Mouse (Mus musculus) heart, postnatal 10 days (tissue): ENCODE measurements around the gene Banf1. TPM values are rescaled to one million over a fixed set of nuclear protein-coding genes. Genes with fewer than 3 reads are reported as not detected.
"Not testable (repeated sequence)": the region's sequence is repeated elsewhere in the genome, so short reads cannot be mapped to it uniquely, and the experiment has no call there.

Source experiments
- DNase-seq, 2 experiments: peaks; one replicate each; pipeline ENCODE4 v3.0.0; 2021
- intact Hi-C: fragments of 180-260 bp; cut with DNase I; formaldehyde crosslinking; loops from one replicate; pipeline ENCODE4 v1.15.1; 2025
- total RNA-seq, 2 experiments: library from RNA; stranded (reverse); gene quantifications; 2 replicates each; pipeline ENCODE4 v1.2.3; 2021

Gene Banf1
- total RNA-seq, 2 experiments from 2014 or later = 173 to 178 TPM

DNA sequence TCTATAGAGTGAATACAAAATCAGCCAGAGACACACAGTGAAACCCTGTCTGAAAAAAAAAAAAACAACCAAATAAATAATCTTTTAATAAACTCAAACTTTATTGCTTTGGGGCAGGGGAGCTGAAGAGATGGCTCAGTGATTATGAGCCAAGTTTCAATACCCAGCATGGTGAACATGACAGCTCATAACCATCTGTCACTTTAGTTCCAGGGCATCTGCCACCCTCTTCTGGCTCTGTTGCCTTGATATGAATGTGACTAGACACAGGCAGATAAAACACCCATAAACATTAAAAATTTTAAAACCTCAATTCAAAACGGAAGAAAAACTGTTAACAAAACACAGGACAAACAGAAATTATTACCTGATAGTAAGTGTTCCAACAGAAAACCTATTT, 10.5 kb upstream of the Banf1 start:
- intact Hi-C loops = no loop called here
- no peak for DNase-seq

GRCm38 (mm10) chr19:5374748-5375147, 7.8 kb upstream of the Banf1 start:
- DNase-seq = no peak
- intact Hi-C loops = no loop called here

- no peak for DNase-seq
- intact Hi-C loops = no loop called here
Observed at GRCm38 (mm10) chr19:5374177-5374576, 7.2 kb upstream of the Banf1 start.

DNA sequence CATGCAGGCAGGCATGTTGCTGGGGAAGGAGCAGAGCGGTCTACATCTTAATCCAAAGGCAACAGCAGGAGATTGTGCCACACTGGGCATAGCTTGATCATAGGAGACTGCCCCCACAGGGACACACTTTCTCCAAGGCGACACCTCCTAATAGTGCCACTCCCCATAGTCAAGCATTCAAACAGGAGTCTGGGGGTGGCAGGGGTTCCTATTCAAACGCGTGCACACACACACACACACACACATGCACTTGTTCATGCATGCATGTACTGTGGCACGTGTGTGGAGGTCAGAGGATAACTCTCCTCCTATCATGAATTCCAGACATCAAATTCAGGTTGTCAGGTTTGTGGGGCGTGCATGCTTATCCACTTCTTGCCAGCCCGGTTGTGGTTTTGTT, 5.8 kb upstream of the Banf1 start:
- intact Hi-C loops = no loop called here
- no peak for DNase-seq

GRCm38 (mm10) chr19:5370932-5371331, 4.0 kb upstream of the Banf1 start:
- no peak for DNase-seq
- intact Hi-C loops = no loop called here

DNA sequence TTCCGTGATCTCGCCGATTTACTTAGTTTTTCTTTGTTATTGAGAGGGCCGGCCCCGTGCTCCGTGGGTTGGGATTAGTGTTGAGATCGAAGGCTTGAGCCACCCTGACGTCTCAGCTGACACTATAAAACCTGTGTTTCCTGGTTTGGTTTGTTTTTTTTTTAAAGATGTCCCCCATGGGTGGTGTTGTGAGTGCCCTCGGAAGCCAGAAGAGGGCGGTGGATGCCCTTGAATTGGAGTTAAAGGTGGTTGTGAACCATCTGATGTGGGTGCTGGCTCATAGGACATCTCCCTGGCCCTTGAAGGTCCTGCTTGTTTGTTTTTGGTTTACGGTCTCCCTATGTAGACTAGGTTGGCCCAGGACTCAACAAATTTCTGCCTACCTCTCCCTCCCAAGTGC, 487 bp upstream of the Banf1 start:
- intact Hi-C loops = loop anchor here (2.0 to 5.0 kb wide), 2 partner anchors 61 to 120 kb away; partner anchors contain the start of gene Mus81
- DNase-seq = no peak

DNA sequence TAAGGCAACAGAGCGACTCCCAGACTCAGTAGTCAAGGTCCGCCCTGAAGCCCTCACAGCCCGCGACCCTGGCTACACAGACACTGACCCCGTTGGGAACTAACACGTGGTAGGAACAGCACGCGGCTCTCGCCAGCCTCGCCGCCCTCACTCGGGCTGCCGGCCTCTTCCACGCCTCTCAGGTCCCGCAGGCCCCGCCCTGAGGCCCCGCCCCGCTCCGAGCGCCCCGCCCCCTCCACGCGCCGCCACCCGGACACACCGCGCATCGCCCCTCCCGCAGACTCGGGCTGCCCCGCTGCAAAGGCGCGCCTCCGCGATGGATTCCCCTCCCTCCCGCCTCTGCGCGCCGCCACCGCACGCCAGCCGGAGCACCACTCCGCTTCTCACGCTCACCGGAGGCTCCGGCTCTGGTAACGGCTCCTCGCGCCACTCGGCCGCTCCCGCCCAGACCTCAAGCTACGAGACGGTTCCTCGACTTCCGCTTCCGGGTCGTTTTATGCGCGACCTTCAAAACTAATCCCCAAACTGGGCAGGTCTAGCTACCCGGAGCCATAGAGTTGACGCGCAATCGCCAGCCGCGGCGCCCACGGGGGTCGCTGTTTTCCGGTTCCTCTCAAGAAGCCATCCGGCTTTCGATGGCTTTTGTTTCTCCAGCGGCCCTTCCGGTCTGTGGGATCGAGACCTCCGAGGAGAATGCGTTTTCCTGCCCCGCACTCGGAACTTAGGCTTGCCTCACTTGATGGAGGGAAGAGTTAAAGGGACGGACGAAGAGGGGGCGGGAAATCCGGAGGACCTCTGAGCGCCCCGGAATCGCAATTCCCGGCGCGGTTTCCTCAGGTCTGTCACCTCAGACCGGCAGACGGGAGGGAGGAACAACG, 554 bp downstream of the Banf1 start, which contains the start of gene Eif1ad:
Gene Eif1ad, plus strand, starts transcription at position 567 of the 878 bp plus-strand sequence.
- intact Hi-C loops = loop anchor here (1.0 to 5.0 kb wide), 3 partner anchors 22 to 121 kb away; partner anchors contain the start of genes Mus81 and Sart1

DNA sequence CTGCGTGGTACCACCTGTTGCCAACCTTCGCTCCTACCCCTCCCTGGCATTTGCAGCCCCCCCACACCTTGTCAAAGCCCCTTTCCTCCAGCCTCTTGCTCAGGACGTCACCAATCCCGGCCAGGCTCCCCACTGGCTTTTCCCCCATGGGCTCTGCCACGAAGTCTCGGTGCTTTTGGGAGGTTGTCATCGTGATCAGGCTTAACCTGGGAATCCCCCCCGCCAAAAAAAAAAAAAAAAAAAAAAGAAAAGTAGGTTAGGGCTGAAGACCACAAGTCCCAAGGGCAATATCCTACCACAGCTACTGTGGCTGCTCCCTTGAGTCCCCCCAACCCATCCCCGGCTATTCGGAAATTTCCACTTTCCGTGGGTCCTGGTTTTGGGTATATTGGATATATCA, 1.2 kb downstream of the Banf1 start:
- no peak for DNase-seq
- intact Hi-C loops = loop anchor here (1.0 to 5.0 kb wide), 3 partner anchors 23 to 122 kb away; partner anchors contain the start of genes Mus81 and Sart1

More for the DNA sequence above, 554 bp downstream of the Banf1 start, which contains the start of gene Eif1ad:
- DNase-seq = peak; percentile 97 to 98

DNA sequence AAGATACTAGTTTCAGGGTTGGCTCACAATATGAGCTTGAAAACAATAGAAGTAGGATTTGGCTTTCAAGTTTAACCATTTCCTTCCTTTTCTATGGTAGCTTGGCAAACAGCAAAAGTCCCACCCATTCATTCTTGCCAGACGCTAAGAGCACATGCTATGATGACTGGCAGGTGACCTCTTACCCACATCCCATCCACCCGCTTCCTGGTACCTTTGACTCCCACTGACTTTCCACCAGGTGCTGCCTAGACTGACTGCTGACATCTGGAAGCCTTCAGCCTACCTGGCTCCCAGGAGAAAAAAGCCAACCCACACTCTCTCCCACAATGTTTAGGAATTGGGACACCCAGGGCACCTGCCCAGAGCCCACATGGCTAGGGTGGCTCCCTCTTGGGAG, 2.8 kb downstream of the Banf1 start:
- intact Hi-C loops = no loop called here
- DNase-seq = no peak

DNA sequence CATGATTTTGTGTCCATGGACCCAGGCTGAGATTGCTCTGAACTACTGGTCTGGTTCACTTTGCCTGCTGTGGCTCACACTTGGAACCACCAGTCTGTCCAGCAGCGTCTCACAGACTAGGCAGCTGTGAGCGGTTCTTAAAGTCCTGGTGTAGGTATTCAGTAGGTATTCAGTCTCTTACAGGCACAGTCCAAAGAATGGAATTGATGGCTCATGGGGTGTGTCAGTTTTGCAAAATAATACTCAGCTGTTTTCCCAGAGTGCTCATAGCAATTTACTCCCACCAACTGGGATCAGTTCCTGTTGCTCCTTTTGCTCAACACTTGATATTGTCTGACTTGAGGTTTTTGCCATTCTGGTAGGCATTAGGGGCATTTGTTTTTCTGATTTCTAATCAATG, 4.8 kb downstream of the Banf1 start:
- intact Hi-C loops = no loop called here
- DNase-seq = no peak

DNA sequence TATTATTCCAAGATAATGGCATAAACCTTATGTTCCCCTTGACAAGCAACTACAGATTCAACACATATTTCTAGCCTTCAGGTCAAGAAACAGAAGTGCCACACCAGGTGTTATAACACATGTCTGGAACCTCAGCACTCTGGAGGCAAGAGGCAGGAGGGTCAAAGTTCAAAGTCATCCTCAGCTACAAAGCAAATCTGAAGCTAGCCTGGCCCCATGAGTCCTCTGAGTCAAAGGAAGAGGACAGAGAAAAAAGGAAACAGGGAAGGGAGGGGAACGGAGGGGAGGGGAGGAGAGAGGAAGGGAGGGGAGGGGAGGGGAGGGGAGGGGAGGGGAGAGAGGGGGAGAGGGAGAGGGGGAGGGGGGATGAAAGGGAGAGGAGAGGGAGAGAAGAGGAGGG, 10.9 kb downstream of the Banf1 start:
- intact Hi-C loops = no loop called here
- DNase-seq = no peak

DNA sequence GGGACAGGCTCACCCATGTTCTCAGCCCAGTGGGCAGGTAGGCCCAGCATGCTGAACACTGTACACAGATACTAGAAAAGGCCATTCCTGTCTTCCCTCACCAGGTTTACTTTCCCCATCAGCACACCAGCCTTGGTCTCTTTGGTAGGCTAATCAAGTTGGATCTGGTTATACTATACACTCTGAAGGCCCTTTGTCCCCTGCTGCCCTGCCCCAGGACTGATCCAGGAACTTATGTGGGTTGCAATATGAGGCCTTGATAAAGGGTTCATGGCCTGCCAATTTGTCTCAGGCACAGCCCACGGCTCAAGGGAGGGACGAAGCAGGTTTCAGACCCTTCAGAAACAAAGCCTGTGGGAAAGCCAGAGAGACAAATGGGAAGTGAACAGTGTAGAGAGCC, 13.4 kb downstream of the Banf1 start:
- intact Hi-C loops = no loop called here
- DNase-seq = no peak

DNA sequence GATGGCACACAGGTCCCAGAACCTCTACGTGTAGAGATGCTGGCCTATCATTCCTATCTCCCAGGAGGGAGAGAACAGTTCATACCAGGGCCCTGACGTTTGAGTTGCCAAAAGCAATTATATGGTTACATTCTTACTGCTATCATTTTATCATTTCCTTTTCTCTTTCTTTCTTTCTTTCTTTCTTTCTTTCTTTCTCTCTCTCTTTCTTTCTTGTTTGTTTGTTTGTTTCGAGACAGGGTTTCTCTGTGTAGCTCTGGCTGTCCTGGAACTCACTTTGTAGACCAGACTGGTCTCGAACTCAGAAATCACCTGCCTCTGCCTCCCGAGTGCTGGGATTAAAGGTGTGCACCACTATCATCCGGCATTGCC, 17.5 kb downstream of the Banf1 start, which contains the start of gene Cst6:
Gene Cst6, minus strand, starts transcription at position 73 of the 372 bp plus-strand sequence.
- intact Hi-C loops = loop anchor here (5.0 kb wide), 1 partner anchor 157 kb away; no protein-coding TSS in a partner anchor

DNA sequence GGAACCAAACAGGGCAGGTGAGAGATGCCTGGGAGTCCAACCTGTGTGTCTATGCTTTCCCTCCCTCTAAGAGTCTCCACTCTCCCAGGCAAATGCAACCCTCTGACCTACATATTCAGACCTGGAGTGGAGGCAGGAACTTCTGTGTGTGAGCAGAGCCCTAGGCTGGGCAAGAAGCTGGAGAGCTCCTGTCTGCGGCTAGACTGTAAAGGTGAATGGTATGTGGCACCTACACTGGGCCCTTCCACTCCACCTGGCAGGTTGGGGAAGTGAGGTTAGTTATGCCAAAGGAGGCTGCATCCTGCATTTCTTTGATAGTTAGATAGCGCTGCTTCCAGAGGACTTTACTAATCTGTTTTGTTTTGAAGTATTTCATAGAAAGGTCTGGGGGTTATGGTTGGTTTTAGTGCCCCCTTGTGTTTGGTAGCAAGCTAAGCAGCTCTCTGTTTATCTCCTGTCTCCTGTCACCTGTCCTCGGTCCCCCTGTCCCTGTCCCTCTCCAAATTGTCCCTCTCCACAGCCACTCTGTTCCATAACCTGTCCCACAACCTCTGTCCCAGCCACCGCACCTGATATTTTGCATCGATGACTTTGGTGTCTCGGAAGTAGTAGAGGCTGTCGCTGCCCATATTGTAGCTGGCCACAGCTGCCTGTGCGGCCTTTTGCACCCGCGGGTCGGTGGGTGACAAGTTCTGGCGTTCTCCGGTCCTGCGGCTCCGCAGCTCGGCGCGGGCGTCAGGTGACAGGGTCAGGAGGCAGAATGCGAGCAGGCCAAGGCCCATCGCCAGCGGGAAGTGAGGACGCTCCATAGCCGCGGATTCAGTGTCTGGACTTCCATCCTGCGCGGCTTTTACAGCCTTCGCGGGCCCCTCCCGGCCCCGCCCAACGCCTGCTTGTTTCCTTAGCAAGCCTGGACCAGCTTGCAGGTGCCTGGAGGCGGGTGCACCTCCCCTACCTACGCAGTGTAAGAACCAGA, 18.2 kb downstream of the Banf1 start:
- peak; percentile 35 to 46 for DNase-seq
- intact Hi-C loops = loop anchor here (1.0 to 5.0 kb wide), 3 partner anchors 11 to 157 kb away; no protein-coding TSS in a partner anchor

More for the DNA sequence above, 17.5 kb downstream of the Banf1 start, which contains the start of gene Cst6:
- not testable (repeated sequence) for DNase-seq

DNA sequence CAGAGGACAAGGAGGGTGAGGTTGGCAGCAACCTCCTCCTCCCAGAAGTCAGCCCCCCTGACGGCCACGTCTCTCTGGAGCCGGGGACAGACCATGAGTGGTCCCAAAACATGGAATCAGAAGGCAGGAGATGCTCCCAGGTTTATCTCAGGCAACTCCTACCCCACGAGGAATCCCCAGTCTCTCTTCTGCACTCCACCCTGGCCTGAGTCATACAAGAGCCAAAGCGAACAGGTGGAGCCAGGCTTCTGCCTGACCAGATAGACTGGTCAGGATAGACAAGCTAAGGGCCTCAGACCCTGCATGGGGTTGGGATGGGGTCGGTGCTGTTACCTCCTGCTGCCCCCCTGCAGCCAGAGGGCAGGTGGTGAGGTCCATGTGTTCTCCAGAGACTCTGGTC, 18.9 kb downstream of the Banf1 start:
- intact Hi-C loops = loop anchor here (1.0 to 5.0 kb wide), 3 partner anchors 10 to 156 kb away; no protein-coding TSS in a partner anchor
- no peak for DNase-seq

DNA sequence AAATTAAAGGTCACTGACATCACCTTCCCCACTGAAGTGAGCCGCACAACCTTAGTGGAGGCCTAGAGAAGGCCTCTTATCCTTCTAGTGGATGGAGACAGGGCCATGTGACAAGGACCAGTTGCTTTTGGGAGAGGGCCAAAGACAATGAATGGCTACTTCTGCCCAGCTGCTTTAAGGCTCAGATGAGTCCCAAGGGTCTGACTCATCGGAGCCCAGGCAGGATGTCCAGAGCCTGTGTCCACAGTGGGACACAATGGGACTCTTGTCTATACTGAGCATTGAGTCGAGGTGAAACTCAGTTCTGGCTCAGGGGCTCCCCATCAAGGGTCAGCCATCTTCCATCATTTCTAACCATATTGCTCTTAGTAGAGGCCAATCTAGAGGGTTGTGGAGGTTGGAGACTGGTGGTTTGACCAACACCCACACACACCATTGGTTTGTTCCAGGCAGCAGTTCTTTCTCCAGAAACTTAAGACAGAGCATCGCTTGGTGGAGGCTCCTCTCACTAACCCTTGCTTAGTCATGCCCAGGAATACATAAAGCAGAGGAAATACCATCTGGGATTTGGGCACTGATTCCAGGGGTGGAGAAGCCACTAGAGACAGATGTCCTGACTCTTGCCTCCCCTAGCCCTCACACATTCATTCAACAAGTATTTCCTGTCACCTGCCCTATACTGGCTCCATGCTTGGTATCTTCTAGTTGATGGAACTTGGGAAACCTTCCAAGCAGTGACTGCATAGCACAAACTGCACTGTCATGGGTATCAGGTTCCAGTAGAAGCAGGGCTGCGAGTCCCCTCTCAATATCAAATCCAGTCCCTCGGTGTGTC, 21.5 kb downstream of the Banf1 start:
- peak; percentile 72 to 78 for DNase-seq
- intact Hi-C loops = loop anchor here (2.0 to 5.0 kb wide), 2 partner anchors 49 to 153 kb away; no protein-coding TSS in a partner anchor

GRCm38 (mm10) chr19:5341360-5341759, 25.6 kb downstream of the Banf1 start:
- peak; percentile 25 to 43 for DNase-seq
- intact Hi-C loops = no loop called here

- intact Hi-C loops = loop anchor here (1.0 kb wide), 1 partner anchor 10 kb away; no protein-coding TSS in a partner anchor
- DNase-seq = peak; percentile 79 to 91
Observed at GRCm38 (mm10) chr19:5337975-5338374, 29.0 kb downstream of the Banf1 start.

- intact Hi-C loops = no loop called here
- no peak for DNase-seq
Observed at GRCm38 (mm10) chr19:5335441-5335840, 31.5 kb downstream of the Banf1 start, which contains the start of gene Catsper1. Catsper1 (plus strand) TSS chr19:5335741.
